Mouse (Mus musculus) ovary, adult 10 weeks (tissue): ENCODE data around the gene Gm5767. TPM values are rescaled to one million over a fixed set of nuclear protein-coding genes. Genes with fewer than 3 reads are reported as not detected.

Source experiments
- polyA plus RNA-seq: library from polyadenylated mRNA; stranded (reverse); fragments of 350-450 nt; fragmentation: Illumina TruSeq; extraction: RNeasy Lipid Tissue Mini Kit (QIAGEN cat#74804); gene quantifications from one replicate; pipeline ENCODE4 v1.2.3, GENCODE M21; 2014

Gene Gm5767
- not detected for polyA plus RNA-seq

GRCm38 (mm10) chr16:8680470-8680869, at the start of gene Gm5767:
Gene Gm5767, plus strand, starts transcription at chr16:8680770.

GRCm38 (mm10) chr16:8637217-8638051, 43.1 kb upstream of the Gm5767 start, which contains the start of the genes Pmm2 and Tmem186:
Gene Pmm2, plus strand, starts transcription at chr16:8637674.
Gene Tmem186, minus strand, starts transcription at chr16:8637712.

GRCm38 (mm10) chr16:8671551-8672349, 8.8 kb upstream of the Gm5767 start, which contains the start of gene Carhsp1:
Gene Carhsp1, minus strand, starts transcription at chr16:8672155.

Other genes starting within 250 kb of the Gm5767 start
- gene Mettl22, start 210.0 kb upstream of the Gm5767 start, polyA plus RNA-seq, result 2.8 TPM
- 49.4 TPM for gene Abat, start 167.3 kb upstream of the Gm5767 start, polyA plus RNA-seq
- gene Pmm2, start 43.1 kb upstream of the Gm5767 start, polyA plus RNA-seq, result 123 TPM
- gene Tmem186, start 43.1 kb upstream of the Gm5767 start, polyA plus RNA-seq, result 12.5 TPM
- 79.7 TPM for gene Carhsp1, start 8.6 kb upstream of the Gm5767 start, polyA plus RNA-seq
- gene Usp7, start 111.5 kb downstream of the Gm5767 start, polyA plus RNA-seq, result 292 TPM
- 152 TPM for gene 1810013L24Rik, start 149.3 kb downstream of the Gm5767 start, polyA plus RNA-seq